Mouse (Mus musculus) bone marrow, adult 2 months (tissue): ENCODE measurements around the gene Ctnnal1. TPM values are rescaled to one million over a fixed set of nuclear protein-coding genes. Genes with fewer than 3 reads are reported as not detected.
A peak's percentile ranks its signal among the peaks of the same experiment; 100 is the strongest.

Source experiments
- H3K27ac ChIP-seq: fragments of 200-500 bp; 2 replicates; pipeline ENCODE4 v1.5.1; 2012; ENCODE audit warnings: low read depth, mild to moderate bottlenecking, control low read depth, inconsistent platforms, low read length; ENCODE audit not compliant: control insufficient read depth, poor library complexity, insufficient read depth
- H3K4me1 ChIP-seq: fragments of 200-500 bp; 2 replicates; pipeline ENCODE4 v1.6.1; 2011; ENCODE audit warnings: low read length; ENCODE audit not compliant: control insufficient read depth, insufficient read depth
- H3K4me3 ChIP-seq: fragments of 200-500 bp; replicated peaks from 2 replicates; pipeline ENCODE3; 2011; ENCODE audit warnings: mild to moderate bottlenecking, low read depth, low read length, control low read depth; ENCODE audit not compliant: control insufficient read depth
- CTCF ChIP-seq: fragments of 200-500 bp; IDR thresholded peaks from 2 replicates; pipeline ENCODE4 v1.5.1; 2011; ENCODE audit warnings: low read length, control low read depth; ENCODE audit not compliant: control insufficient read depth, insufficient read depth
- POLR2A ChIP-seq: fragments of 200-500 bp; IDR thresholded peaks from 2 replicates; pipeline ENCODE4 v1.6.1; 2011; ENCODE audit warnings: low read depth, mild to moderate bottlenecking, control low read depth, low read length, borderline replicate concordance; ENCODE audit not compliant: control insufficient read depth
- WGBS: fragments of 180-500 bp; shearing (Covaris S2); methylation state at CpG from one replicate; pipeline ENCODE4 v1.1.7; 2018; 5-methylcytosine and 5-hydroxymethylcytosine counted together
- polyA plus RNA-seq: library from polyadenylated mRNA; stranded (reverse); fragments of >200 nt; gene quantifications from 2 replicates; pipeline ENCODE4 v1.2.4, GENCODE M21; 2011; ENCODE audit warnings: low replicate concordance; ENCODE audit not compliant: missing spikeins, insufficient read depth, insufficient read length

Ctnnal1 gene
- polyA plus RNA-seq, result 5.8 and 9.5 TPM in 2 replicates

DNA sequence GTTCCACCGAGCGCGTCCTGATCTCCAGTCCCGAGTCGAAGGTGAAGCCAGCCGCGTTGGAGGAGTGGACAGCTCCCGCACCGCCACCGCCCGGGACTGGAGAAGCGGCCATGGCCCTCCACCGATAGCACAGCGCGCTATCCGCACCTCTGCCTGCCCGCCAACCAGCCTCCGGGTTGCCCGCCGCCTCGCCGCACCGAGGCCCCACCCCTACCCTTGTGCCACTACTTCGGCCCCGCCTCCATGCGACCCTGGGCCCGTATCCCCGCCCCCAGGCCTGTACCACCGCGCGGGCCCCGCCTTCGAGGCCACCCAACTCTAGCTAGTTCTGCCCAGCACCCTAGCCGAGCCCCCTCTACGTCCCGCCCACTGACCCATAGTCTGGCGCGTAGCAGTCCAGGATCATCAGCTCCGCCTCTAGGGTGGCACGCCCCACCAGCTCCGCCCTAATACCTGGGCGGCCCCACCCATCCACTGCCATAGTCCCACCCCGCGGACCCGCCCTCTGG lies at the start of gene Ctnnal1:
TSS of gene Ctnnal1 (minus strand) at position 186 of the 509 bp plus-strand sequence.
- no peaks in the 10 kb centered on the region for H3K4me1 ChIP-seq
- peak within 1 kb of the TSS; percentile 54; the same call in 1 of the 2 replicates for H3K27ac ChIP-seq
- WGBS, result under 1% methylated on average over 43 of the region's 45 CpGs

GRCm38 (mm10) chr4:56914761-56915160 lies 49.8 kb upstream of the Ctnnal1 start:
- TF ChIP-seq POLR2A (no peak), CTCF (no peak)
- Histone ChIP-seq H3K27ac (peak overlapping the region; percentile 70), H3K4me1 (peaks cover 4% of the 10 kb centered on the region), H3K4me3 (no peak overlapping the region)
- WGBS, result 70% methylated on average over 1 of the region's 1 CpGs

More for the DNA sequence above, at the start of gene Ctnnal1:
- peak within 1 kb of the TSS; percentile 79 for H3K4me3 ChIP-seq
- TF ChIP-seq CTCF (no peak), POLR2A (peak; percentile 29; the same call in 1 of the 2 replicates)

- H3K4me1 ChIP-seq, result peaks cover 4% of the 10 kb centered on the region
- 87% methylated on average over 6 of the region's 6 CpGs for WGBS
- TF ChIP-seq POLR2A, result no peak
- TF ChIP-seq CTCF, result no peak
- peak overlapping the region; percentile 70 for H3K27ac ChIP-seq
- H3K4me3 ChIP-seq, result no peak overlapping the region
These were observed 49.4 kb upstream of the Ctnnal1 start for GRCm38 (mm10) chr4:56914338-56914737.

GRCm38 (mm10) chr4:56912382-56913001 lies 47.5 kb upstream of the Ctnnal1 start:
- H3K4me1 ChIP-seq, result peaks cover 4% of the 10 kb centered on the region
- H3K4me3 ChIP-seq, result no peak overlapping the region
- no peak for TF ChIP-seq CTCF
- TF ChIP-seq POLR2A, result no peak
- WGBS, result 90% methylated on average over 7 of the region's 7 CpGs
- H3K27ac ChIP-seq, result no peak overlapping the region

GRCm38 (mm10) chr4:56909568-56909967 lies 44.6 kb upstream of the Ctnnal1 start:
- Histone ChIP-seq H3K27ac (no peak overlapping the region), H3K4me3 (no peak overlapping the region), H3K4me1 (peaks cover 5% of the 10 kb centered on the region)
- TF ChIP-seq CTCF, result no peak
- TF ChIP-seq POLR2A, result no peak
- 82% methylated on average over 3 of the region's 3 CpGs for WGBS

DNA sequence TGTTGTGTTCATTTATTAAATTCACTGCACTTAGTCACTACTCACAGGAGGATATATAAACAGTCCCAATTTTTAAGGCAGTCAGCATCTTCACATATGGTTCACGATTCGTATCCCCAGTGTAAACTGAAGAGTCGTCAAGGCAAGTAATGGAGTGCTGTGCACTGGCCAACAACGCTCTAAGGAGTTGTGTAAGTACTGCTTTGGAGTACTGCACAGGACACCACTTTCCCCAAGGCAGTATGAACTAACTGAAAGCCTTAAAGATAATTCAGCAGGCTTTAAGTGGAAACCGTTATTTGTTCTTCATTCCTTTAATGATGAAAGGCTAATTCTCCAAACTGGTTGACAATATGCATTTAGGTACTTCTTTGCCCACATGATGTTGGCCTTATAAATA lies 42.7 kb upstream of the Ctnnal1 start:
- WGBS, result 86% methylated on average over 5 of the region's 5 CpGs
- Histone ChIP-seq H3K4me1 (peaks cover 1% of the 10 kb centered on the region), H3K4me3 (no peak overlapping the region), H3K27ac (no peak overlapping the region)
- TF ChIP-seq POLR2A (no peak), CTCF (no peak)

GRCm38 (mm10) chr4:56906926-56907325 lies 41.9 kb upstream of the Ctnnal1 start:
- Histone ChIP-seq H3K27ac (no peak overlapping the region), H3K4me1 (peaks cover 1% of the 10 kb centered on the region), H3K4me3 (no peak overlapping the region)
- WGBS, result 89% methylated on average over 3 of the region's 3 CpGs
- TF ChIP-seq POLR2A, result no peak
- TF ChIP-seq CTCF, result no peak

DNA sequence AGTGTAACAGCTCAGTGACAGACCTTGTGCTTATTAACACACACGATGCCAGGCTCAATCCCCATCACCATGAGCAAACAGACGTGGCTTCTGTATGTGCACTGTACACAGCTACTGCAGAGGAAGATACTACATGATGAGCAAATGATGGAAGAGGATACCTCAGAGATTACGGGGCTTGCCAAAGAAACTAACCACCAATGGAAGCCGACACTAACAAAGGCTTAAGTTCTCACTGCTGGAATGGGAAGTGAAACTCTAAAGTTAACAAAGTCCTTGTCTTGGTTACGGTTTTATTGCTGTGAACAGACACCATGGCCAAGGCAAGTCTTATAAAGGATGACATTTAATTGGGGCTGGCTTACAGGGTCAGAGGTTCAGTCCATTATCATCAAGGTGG lies 40.5 kb upstream of the Ctnnal1 start:
- H3K27ac ChIP-seq, result no peak overlapping the region
- no peak for TF ChIP-seq CTCF
- TF ChIP-seq POLR2A, result no peak
- H3K4me1 ChIP-seq, result peaks cover 1% of the 10 kb centered on the region
- H3K4me3 ChIP-seq, result no peak overlapping the region
- WGBS, result 54% methylated on average over 5 of the region's 5 CpGs
